Mouse (Mus musculus) left cerebral cortex, adult 18-20 months (tissue): Measurements from ENCODE around the gene Pigr. TPM values are rescaled to one million over a fixed set of nuclear protein-coding genes. Genes with fewer than 3 reads are reported as not detected.
A peak's percentile ranks its signal among the peaks of the same experiment; 100 is the strongest.

Experiments
- DNase-seq, 2 experiments: peaks; one replicate each; pipeline ENCODE4 v3.0.0; 2021 to 2022; ENCODE audit warnings: low spot score in 2 of 2, mixed read lengths in 1 of 2
- long read RNA-seq, 2 experiments: library from polyadenylated mRNA; stranded (forward); transcript quantifications; one replicate each; pipeline ENCODE4 v2.0.0; 2021
- total RNA-seq, 2 experiments: library from RNA; stranded (reverse); gene quantifications; 2 replicates each; pipeline ENCODE4 v1.2.3; 2021

The Pigr gene
- total RNA-seq, result not detected
- long read RNA-seq, experiment 1, result 0 reads
- long read RNA-seq, experiment 2, result 0 reads

- no peak for DNase-seq
Measured at GRCm38 (mm10) chr1:130826448-130826847, at the start of gene Pigr. Gene Pigr (plus strand): TSS chr1:130826684.

DNA sequence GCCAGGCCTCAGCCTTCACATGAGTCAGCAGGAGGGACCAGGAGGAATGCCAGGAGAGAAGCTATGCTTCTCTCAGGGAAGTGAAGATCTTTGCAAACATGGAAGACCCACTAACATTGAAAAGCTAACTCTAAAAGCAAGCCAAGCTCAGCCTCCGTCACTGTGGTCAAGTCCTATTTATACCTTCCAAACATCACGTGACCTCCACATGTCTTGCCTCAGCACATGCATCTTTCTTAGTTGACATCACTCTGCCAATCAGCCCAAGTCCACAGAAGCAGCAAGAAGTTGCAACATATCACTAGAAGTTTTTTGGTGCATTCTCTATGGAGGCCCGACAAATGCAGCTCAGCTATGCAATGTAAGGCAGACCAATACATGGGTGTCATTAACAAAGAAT, 46.6 kb upstream of the Pigr start:
- no peak for DNase-seq

GRCm38 (mm10) chr1:130784054-130784453, 42.4 kb upstream of the Pigr start:
- DNase-seq, result peak; percentile 14 to 26

- DNase-seq, result no peak
Measured at GRCm38 (mm10) chr1:130787001-130787400, 39.5 kb upstream of the Pigr start.

DNA sequence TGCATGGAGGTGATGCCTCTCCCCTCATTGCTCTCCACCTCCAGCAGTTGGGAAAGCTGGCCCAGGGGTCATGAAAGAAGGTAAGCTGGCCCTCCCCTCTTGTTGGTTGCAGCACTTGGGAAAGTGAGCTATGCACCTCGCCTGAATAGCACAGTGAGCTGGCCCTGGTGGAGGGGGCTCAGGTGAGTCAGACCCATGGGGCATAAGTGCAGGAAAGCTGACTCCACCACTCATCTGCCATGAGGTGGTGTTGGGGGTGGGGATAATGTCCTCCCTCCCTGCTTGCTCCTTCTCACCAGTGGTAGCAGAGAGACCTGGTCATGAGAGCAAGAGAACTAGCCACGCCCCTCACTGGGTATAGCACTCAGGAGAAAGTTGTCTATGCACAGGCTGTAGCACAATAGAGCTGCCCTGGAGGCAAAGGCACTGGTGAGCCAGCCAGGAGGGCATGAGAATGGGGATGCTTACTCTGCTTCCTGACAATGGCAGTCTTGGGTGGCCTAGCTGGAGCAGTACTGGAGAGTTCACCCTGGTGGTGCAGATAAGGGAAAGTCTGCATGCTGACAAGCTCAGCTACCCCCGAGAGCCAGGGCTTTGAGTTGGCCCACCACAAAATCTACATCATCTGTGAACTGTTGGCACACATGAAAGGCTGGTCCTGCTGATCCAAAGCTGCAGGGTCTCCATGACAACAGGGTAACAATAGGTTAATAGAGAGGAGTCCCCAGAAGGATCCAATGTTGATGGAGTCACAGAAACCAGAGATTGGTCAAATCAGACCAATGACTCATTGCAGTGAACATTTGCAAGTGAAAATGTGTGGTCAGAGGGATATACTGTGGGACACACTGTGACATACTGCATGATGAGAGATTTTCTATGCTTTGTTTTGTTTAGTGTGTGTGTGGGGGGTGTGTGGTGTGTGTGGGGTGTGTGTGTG, 36.7 kb upstream of the Pigr start:
- DNase-seq, result no peak

- DNase-seq, result no peak
Measured at GRCm38 (mm10) chr1:130795331-130795730, 31.2 kb upstream of the Pigr start.

DNA sequence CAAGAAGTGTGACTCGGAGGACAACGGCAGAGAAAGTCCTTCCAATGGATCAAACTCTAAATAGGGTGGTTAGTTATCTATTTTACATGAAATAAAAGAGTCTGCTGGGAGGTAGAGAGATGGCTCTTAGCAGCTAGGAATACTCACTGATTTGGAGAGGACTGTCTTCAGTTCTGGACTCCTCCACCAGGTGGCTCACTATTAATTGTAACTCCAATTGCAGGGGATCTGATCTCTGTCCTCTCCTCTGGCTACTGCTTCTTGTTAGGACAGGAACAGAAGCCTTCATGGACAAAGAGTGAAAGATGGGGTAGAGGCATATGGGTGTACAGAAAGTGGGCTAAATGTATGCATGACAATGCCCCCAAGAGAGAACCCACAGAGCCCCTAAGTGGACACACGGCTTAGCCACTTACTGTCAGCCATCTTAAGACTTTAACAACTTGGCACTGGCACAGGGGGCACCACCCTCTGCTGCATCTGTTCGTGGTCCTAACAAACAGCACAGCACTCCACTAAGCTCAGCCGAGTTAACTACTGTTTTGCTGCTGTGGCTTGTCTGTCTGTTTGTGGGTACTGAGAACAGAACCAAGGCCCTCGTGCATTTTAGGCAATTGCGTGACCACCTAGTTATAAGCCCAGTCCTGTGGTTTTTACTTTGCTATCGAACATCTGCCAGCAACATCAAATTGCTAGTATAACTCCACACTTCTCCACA, 29.4 kb upstream of the Pigr start:
- DNase-seq, result peak; percentile 53 to 70

GRCm38 (mm10) chr1:130798037-130798436, 28.4 kb upstream of the Pigr start:
- DNase-seq, result no peak

DNA sequence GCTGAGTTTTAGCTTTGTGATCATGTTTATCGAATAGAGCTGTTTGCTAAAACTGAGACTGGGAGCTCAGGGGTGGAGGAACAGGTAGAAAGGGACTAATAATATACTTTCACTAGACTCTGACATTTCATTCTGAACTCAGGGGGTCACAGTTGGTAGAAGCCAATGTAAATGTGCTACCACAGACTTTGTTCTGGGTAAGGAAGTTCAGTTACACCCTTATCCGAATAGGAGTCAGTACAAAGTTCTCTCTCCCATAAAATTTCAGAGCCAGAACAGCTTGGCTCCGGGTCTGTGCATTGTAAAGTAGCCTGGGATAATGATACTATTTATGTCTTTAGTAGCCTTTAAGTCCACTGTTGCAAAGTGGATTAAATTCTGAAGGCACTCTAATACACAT, 27.9 kb upstream of the Pigr start:
- DNase-seq, result no peak

- DNase-seq, result no peak
Measured at GRCm38 (mm10) chr1:130799399-130799798, 27.1 kb upstream of the Pigr start.

GRCm38 (mm10) chr1:130800602-130801001, 25.9 kb upstream of the Pigr start, which contains the start of gene Fcamr:
Gene Fcamr (plus strand): TSS chr1:130800902.
- no peak for DNase-seq

GRCm38 (mm10) chr1:130801511-130801910, 25.0 kb upstream of the Pigr start:
- no peak for DNase-seq

DNA sequence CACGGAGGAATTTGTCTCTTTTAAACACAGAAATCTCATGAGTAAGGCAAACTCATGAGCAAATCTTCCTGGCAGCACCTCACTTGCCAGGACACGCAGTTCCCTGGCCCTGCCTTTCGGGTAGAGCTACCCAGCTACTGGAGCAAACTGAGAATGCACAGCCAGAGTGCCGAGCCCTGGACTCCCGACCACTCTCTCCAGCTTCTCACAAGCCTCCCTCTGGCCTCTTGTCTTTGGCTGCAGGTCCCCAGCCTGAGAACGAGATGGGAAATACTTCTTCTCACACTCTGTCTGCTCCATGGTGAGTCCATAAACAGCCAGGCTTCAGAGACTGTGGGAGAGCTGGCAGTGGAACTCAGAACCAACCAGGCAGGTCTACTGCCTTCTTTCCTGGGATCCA, 23.5 kb upstream of the Pigr start:
- no peak for DNase-seq

- no peak for DNase-seq
Measured at GRCm38 (mm10) chr1:130804279-130804678, 22.2 kb upstream of the Pigr start.

DNA sequence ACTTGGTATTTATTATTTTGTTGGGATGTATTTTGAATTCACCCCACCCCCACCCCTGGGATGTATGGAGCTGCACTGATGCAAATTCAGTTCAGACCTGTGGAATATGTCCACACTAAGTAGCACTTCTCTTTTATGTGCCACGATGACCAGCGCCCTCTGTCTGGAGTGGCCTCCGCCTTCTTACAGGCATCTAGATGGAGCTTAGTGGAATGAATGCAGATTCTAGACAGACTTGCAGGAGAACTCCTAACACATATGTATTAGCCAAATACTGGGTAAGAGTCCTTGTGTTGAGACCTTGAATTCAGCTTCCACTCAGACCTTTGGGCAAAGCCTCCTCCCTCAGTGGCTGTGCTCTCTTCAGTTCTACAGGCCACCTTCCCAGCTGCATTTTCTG, 15.6 kb upstream of the Pigr start:
- no peak for DNase-seq

DNA sequence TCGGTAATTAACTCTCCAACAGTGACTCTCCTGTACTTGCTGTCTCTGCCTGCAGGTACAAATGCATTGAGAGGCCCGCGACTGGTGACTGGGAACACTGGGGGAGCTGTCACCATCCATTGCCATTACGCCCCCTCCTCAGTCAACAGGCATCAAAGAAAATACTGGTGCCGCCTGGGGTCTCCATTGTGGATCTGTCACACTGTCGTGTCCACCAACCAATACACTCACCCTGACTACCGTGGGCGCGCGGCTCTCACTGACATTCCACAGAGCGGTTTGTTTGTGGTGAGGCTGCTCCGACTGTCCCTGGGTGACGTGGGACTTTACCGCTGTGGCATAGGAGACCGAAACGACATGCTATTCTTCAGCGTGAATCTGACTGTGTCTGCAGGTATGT, 15.2 kb upstream of the Pigr start:
- DNase-seq, result no peak

DNA sequence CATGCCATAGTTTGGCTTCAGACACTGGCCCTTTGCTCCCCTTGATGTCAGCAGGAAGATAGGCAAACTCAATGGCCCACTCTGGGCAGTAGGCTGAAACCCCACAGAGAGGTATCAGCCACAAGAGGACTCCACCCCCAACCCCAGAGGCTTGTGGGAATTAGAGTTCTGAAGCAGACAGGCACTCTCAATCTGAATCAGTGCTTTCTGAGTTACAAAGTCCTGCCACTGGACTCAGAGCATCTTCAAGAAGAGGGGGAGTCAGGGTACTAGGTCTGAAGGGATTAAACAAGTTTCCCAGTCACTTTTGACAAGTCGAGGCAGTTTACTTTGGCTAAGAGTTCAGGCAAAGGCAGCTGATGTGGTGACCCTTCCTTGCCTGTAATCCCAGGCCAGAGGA, 6.7 kb upstream of the Pigr start:
- DNase-seq, result no peak

GRCm38 (mm10) chr1:130820316-130821148, 6.0 kb upstream of the Pigr start:
- DNase-seq, result no peak

GRCm38 (mm10) chr1:130821149-130821471, 5.4 kb upstream of the Pigr start:
- DNase-seq, result no peak

DNA sequence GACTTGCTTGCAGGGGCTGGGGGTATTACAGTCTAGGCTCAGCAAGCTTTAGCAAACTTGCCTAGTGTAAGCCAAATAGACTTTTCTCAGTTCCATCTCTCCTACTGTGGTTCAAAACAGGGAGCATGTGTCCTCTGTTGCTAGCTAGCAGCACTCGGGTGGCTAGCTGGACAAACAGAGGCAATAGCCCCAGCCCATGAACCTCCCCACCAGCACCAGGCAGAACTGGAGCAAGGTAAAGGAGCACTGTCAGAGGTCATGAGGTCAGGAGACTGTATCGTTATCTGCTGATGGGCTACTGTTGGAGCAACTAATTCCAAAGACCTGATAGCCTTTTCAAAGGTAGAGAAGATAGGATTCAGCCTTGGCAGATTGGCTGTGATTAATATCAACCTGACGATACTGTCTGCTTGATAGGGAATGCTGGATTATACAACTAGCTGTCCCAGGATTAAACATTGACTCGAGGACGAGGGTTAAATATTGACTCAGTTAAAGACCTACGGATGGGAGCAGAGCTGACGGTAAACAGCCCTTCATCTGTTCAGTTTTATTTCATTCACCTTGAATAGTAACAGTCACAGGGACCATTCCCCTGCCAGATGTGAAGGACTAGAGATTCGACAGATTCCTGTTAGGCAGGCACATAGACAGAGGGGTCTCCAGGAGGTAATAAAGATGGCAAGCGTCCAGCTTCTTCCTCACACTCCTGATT, 4.4 kb upstream of the Pigr start:
- no peak for DNase-seq

DNA sequence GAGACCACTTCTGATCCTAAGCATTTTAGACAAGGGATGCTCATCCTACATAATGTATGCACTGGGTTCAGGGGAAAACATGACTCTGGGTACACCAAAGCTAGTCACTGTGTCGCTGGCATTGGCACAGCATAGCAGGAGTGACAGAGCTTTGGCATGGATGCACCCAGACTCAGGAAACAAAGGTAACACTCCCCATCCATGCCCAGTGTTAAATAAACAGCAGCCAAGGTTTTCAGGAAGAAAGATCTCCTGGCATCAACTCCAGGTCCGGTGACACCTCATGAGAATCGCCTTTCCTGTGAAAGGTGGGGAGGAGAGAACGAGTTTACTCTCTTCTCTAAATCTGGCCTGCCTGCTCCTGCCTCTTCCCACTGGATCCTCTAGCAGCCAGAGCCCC, 2.2 kb downstream of the Pigr start:
- DNase-seq, result no peak
